Mouse (Mus musculus): ENCODE data around the gene Sorl1.

Sorl1 gene

DNA sequence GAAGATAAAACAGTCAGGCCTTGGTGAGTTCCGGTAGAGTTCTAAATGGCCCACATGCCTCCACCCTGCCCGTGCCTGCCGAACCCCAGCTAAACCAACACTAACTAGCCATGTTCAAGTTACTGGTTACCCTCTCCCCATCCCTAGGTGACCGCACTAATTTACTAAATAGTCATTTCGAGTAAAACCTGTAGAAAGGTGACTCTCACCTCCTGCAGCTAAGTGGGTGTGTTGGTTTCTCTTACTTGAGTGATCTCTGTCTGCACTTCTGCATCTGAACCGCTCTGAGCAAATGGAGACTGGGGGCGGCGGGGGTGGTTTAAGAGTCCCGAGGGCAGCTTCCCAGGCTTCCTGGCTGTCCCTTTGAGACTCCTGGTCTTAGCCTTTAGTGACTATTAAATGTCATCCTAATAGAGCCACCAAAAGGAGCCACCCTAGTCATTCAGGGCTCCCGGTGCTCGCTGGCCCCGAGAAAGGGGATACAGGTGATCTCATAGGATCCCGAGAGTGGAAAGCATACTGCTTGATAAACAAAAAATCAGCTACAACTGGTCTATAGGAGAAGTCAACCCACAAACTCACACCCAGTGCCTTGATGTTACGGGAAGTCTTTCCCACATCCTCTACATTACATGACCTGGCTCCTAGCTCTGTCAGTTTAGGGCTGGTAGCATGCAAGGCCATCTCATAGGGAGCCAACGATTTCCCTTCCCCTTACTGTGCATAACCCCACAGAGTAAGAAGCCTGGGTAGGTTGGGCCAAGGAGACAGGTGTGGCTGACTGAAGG, 155.2 kb downstream of the Sorl1 start:
- no peak for DNase-seq (ENCODE audit: low read depth, low spot score)

GRCm38 (mm10) chr9:41961274-41961673, 162.8 kb downstream of the Sorl1 start:
- no peak for DNase-seq (ENCODE audit: low read depth, low spot score)

GRCm38 (mm10) chr9:41958282-41958681, 165.8 kb downstream of the Sorl1 start:
- no peak for DNase-seq (ENCODE audit: low read depth, low spot score)

GRCm38 (mm10) chr9:41953486-41953885, 170.6 kb downstream of the Sorl1 start:
- peak; percentile 85 for DNase-seq (ENCODE audit: low read depth, low spot score)

DNA sequence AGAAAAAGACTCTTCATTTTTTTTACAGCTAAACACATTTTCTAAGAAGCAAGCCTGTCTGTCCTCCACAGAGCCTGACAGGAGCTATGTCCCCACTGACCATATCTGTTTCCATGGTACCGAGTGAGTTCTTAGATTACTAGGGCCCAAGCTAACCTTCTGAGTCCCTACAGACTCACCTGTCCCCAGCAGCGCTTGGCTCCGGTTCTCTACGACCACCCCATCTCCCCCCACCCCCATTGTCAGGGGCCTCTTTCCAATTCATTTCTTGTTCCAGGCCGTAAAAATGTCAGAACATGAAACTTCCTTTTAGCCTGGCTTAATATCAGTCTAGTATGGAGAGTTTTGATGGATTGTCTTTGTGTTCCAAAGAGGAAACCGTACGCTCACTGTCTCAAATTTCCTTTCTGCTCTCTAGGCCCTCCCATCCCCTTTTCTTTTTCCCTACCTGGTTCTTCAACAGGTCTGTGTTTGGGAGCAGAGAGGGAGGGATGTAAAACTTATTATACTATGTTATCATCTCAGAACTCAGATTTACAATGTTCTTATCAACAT, 171.4 kb downstream of the Sorl1 start:
- DNase-seq (ENCODE audit: low read depth, low spot score) = no peak

- DNase-seq (ENCODE audit: low read depth, low spot score) = peak; percentile 93
These were observed 172.5 kb downstream of the Sorl1 start for GRCm38 (mm10) chr9:41951472-41952129.

GRCm38 (mm10) chr9:41950991-41951451, 173.1 kb downstream of the Sorl1 start:
- peak; percentile 97 for DNase-seq (ENCODE audit: low read depth, low spot score)

DNA sequence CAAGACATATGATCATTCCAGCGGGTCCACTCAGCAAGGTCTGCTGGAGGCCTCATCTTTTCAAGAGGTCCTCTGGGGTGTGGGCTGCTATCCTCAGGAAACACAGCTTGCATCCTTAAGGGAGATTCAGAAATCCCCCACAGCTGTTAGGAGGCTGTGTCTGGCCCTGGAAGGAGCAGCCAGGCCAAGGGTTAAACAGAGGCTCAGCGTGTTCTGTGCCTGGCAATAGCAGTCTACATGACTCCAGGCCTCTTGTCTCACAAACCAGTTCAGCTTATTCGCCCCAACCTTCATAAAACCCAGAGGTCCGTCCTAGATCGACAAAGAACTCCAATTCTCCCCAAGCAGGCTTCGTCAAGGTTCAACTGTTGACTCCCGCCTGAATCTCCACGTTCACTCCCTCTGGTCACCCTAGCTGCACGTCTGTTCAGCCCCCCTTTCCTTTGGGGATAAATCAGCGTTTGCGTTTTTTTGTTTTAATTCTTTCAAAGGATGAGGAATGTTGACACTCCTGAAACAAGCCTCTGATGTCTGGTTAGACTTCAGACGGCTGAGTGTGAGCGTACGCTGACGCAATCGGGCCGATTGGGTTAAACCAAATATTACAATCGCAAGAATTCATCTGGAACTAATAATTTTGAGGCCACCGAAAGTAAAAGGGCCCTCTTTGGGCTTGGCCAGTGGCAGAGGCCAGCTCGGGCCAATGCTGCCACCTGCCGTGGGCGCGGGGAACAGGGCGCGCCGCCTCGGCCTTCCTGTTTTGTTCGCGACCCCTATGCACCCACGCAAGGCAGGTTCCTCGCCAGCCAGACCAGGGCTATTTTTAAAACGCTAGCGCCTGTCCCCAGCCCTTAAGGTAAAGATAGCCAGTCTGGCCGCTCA, 173.7 kb downstream of the Sorl1 start:
- DNase-seq (ENCODE audit: low read depth, low spot score) = peak; percentile 94

GRCm38 (mm10) chr9:41949476-41949875, 174.6 kb downstream of the Sorl1 start:
- no peak for DNase-seq (ENCODE audit: low read depth, low spot score)

DNA sequence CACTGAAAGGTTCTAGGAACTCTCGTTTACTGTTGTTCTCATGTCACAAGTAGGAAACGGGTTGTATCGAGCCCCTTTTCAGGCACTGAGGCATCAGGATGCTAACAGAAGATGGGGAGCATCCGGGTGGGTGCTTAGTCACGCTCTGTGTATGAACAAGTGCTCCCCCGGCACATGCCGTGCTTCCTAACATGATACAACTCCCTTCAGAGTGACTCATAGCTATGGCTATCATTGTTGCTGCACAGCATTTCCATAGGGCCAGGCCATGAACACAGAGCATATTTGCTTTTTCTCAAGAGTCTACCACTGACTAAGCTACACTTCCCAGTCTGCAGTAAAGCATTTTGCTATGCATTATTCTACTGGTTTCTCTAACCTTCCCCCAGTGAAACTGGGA, 179.1 kb downstream of the Sorl1 start:
- DNase-seq (ENCODE audit: low read depth, low spot score) = no peak

GRCm38 (mm10) chr9:41942970-41943635, 181.0 kb downstream of the Sorl1 start:
- DNase-seq (ENCODE audit: low read depth, low spot score) = no peak

DNA sequence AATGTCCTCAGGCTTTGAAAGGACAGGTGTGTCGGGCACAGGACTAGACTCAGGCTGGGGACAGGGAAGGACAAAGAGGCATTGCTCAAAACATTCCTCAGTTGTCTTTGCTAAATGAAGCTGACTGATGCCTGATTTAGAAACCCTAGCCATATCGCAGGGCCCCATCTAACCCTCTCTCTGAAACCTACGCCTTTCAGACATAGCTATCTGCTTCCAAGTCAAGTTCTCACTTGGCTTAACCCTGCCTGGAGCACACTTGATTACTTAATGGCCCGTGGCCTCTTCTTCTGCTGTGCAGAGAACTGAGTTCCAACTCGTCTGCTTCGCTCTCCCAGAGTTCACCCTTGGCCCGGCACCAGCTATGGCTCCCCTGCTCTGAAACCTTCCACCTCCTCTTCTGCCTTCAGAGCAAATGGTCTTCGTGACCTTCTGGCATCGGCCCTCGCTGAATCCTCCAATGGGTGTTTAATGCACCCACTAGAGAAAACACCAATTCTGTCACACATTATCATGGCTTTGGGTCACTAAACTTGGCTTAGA, 183.7 kb downstream of the Sorl1 start:
- DNase-seq (ENCODE audit: low read depth, low spot score) = no peak

- peak; percentile 63 for DNase-seq (ENCODE audit: low read depth, low spot score)
These were observed 185.6 kb downstream of the Sorl1 start for GRCm38 (mm10) chr9:41938449-41938848.

GRCm38 (mm10) chr9:41937967-41938348, 186.1 kb downstream of the Sorl1 start:
- DNase-seq (ENCODE audit: low read depth, low spot score) = peak; percentile 78

DNA sequence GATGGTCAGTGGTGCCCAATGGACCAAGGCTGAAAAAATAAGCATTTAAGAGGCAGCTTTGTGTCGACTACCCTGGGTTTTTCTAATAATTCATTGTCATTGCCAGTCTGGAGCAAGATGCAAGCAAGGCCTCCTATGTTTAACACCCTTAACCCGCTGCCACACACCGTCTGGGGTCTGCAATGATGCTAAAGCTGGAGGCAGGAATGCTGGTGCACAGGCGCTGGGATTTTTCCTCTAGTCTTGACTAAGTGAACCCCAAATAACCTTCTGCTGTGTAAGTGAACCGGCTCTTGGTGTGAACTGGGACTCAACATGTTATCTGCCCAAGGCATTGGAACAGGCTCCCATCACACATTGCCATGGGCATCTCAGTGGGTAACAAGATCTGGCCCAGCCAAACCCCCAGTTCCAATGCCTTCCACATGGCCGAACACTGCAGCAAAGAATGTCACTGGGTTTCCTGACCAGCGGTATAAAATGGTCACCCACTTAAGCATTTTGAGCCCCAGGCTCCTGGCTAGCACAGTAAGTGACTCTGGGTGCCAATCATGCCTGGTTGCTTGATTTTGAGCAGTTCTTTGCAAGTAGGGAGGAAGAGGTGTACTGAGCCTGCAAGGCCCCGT, 186.6 kb downstream of the Sorl1 start:
- peak; percentile 51 for DNase-seq (ENCODE audit: low read depth, low spot score)

DNA sequence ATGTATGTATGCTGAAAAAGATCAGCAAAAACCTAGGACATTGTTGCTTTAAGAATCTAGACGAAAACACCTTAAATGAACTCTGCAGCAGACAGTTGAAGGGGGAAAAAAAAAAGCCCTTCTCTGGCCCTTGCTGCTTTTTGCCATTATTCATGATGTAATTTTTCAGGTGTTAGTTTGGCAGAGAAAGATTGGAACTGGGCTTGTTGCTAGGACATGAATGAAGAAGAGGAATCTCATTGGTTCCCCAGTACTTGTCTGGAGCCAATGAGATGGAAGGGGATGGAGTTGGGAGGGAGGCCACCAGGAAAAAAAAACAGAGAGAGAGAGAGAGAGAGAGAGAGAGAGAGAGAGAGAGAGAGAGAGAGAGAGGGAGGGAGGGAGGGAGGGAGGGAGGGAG, 187.5 kb downstream of the Sorl1 start:
- peak; percentile 82 for DNase-seq (ENCODE audit: low read depth, low spot score)

DNA sequence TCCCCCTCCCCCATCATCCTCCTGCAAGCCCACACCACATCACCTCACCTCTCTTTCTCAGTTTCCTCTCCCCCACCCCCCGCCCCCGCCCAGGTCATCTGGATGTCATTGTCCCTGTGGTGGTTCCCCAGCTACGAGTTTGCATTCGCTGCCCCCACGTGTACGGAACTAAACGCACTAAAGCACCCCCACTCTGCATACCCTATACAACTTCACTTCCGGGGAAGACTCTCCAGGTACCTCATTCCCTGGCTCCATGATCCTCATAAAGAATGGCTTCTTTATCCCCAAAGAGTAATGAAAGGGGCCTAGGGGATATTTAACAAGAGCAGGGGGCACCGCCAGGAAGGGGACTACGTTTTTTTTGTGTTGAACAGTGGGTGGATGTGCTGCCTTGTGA, 188.1 kb downstream of the Sorl1 start:
- DNase-seq (ENCODE audit: low read depth, low spot score) = no peak

DNA sequence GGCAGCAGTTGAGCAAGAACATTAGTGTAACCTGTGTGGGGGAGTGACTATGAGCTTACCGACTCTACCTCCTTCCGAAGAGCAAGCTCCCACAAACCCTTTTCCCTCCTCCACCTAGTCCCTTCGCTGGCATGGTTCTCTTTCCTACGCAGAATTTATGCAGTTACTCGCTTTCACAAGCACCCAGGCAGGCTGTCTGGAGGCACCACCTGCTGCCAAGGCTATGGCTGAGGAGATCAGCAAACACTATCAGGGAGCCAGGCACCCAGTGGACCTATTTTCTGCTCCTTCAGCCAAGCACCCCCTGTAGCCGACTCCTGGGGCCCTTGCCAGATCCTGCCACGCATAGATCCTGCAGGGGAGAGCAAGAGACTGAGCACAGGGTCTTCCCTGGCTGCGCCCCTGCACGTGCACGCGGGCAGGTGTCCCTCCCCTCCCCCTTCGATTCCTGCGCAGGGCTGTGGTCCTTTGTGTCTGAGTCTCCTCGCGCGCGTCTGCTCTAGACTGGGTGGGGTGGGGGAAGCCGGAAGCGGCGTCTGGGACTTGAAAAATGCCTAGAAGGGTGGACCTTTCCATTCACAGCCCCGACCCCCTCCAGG, 188.6 kb downstream of the Sorl1 start:
- peak; percentile 93 for DNase-seq (ENCODE audit: low read depth, low spot score)

- no peak for DNase-seq (ENCODE audit: low read depth, low spot score)
These were observed 189.2 kb downstream of the Sorl1 start for GRCm38 (mm10) chr9:41934848-41935372.

DNA sequence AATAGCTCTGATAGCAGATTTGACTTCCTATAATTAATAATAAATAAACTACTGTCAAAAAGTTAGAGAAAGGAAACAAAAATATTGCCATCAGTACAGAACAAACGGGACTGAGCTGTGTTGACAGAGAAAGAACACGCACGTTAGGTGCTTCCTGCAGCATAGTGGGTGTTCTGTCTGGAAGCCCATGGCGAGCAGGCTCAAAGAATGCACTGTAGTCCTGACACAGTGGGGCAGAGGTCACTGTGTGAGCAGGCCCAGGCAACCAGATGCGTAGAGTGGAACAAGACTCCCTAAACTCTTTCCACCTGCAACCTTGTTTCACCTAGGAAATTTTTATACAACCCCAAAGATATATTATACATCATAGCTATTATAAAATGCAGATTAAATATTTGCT, 194.1 kb downstream of the Sorl1 start:
- peak; percentile 61 for DNase-seq (ENCODE audit: low read depth, low spot score)

Data from forelimb bud, embryonic 11.5 days (tissue).